In the genomic region with DNA sequence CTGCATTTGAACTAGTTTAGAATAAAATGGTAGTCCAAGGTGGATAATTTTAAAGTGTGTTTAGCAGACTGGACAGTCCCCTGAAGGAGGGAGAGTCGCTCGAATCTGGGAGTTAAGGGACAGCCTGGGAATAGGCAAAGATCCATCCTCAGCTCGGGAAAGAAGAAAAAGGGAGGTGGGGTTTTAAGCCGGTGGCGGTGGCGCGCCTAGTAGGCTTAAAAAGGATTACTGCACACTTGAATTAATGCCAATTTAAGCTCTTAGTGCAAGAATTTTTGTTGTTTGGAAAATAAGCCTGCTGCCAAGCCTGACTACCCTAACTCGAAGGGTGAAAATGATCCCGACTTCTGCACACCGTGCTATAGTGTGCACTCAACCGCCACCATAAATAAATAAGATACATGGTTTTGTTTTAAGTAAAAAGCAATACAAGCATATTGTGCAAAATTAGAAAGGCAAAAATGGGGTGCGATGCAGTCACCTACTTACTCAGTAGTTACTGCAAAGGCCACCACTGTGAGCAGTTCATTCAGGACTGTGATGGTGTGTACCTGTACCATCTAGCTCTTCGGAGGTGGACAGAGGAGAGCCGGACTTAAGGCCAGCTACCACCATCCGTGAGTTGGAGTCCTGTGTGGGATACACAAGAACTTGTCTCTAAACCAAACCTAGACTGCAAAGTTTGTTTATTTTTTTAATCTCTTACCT, we compare ENCODE assay signal across 8 mouse cellular contexts. TPM values are rescaled to one million over a fixed set of nuclear protein-coding genes. Genes with fewer than 3 reads are reported as not detected.
A peak's percentile ranks its signal among the peaks of the same experiment; 100 is the strongest.
DNase-seq lines count a peak whose midpoint lies in the region; ATAC-seq and TF ChIP-seq lines count a peak whose summit lies in the region.

No protein-coding gene starts in this region.

- peak overlapping the region; percentile 88 for H3K4me2 ChIP-seq in forebrain, embryonic 11.5 days (ENCODE audit: low read depth, low read length, severe bottlenecking)
- peak overlapping the region; percentile 97 for H3K4me2 ChIP-seq in intestine, embryonic 15.5 days (replicated peaks)

- H3K27ac ChIP-seq in liver, adult 2 months (replicated peaks; ENCODE audit: insufficient read depth, low read depth, low read length): peak overlapping the region; percentile 94
- peak overlapping the region; percentile 80 for H3K27ac ChIP-seq in forebrain, embryonic 11.5 days (ENCODE audit: low read depth, low read length)
- peak overlapping the region; percentile 94; the same call in 1 of the 2 replicates for H3K27ac ChIP-seq in intestine, embryonic 15.5 days
- peak overlapping the region; percentile 78 for H3K27ac ChIP-seq in macrophage

- peaks cover 31% of the 10 kb centered on the region for H3K79me2 ChIP-seq in liver, adult 2 months (ENCODE audit: control insufficient read depth, insufficient read depth, low read length)
- H3K79me2 ChIP-seq in macrophage (ENCODE audit: inconsistent target): peaks cover 68% of the 10 kb centered on the region

- H3K4me1 ChIP-seq in liver, adult 2 months (ENCODE audit: control insufficient read depth, insufficient read depth, low read length): peaks cover 42% of the 10 kb centered on the region
- H3K4me1 ChIP-seq in forebrain, embryonic 11.5 days (replicated peaks; ENCODE audit: control insufficient read depth, insufficient read depth, low read length): peaks cover 20% of the 10 kb centered on the region; the same call in 1 of the 2 replicates
- H3K4me1 ChIP-seq in intestine, embryonic 15.5 days (replicated peaks): peaks cover 41% of the 10 kb centered on the region

- peaks cover 3% of the 10 kb centered on the region; the same call in 1 of the 2 replicates for H3K36me3 ChIP-seq in liver, adult 2 months (ENCODE audit: control insufficient read depth, insufficient read depth, low read length)
- H3K36me3 ChIP-seq in forebrain, embryonic 11.5 days (ENCODE audit: control insufficient read depth, insufficient read depth, low read length): no peaks in the 10 kb centered on the region
- no peaks in the 10 kb centered on the region for H3K36me3 ChIP-seq in intestine, embryonic 15.5 days
- no peaks in the 10 kb centered on the region for H3K36me3 ChIP-seq in macrophage (ENCODE audit: inconsistent target)

- intact Hi-C loops in left cerebral cortex, postnatal 14 days (cut with DNase I): no loop called here

- no peak for ATAC-seq in forebrain, embryonic 11.5 days (replicated peaks; ENCODE audit: low FRiP score)
- ATAC-seq in intestine, embryonic 15.5 days: no peak; the same call in 1 of the 2 replicates

- no peak for TF ChIP-seq POLR2A in liver, adult 2 months (IDR thresholded peaks at IDR 0.05; ENCODE audit: extremely low read depth, insufficient read depth, low read length)

- TF ChIP-seq CTCF in liver, adult 2 months (IDR thresholded peaks at IDR 0.05; ENCODE audit: low read depth, low read length): no peak

- H3K4me3 ChIP-seq in liver, adult 2 months (ENCODE audit: insufficient read depth, low read depth, low read length): peak overlapping the region; percentile 49
- H3K4me3 ChIP-seq in forebrain, embryonic 11.5 days (ENCODE audit: low read depth, low read length): peak overlapping the region; percentile 49
- H3K4me3 ChIP-seq in intestine, embryonic 15.5 days (replicated peaks): peak overlapping the region; percentile 63
- peak overlapping the region; percentile 24 for H3K4me3 ChIP-seq in macrophage (ENCODE audit: inconsistent target)

- DNase-seq in liver, adult 2 months (ENCODE audit: extremely low read depth, low read depth, low spot score): peak; percentile 75
- DNase-seq in liver: no peak
- DNase-seq in forebrain, embryonic 11.5 days (ENCODE audit: low spot score): no peak
- DNase-seq in left cerebral cortex, postnatal 14 days (ENCODE audit: low spot score in 2 of 2): no peak
- DNase-seq in left cerebral cortex, adult 9 months (ENCODE audit: low spot score in 2 of 2): no peak
- no peak for DNase-seq in urinary bladder, adult 2 months (ENCODE audit: low spot score)

- no peaks in the 10 kb centered on the region for H3K27me3 ChIP-seq in liver, adult 2 months (ENCODE audit: control insufficient read depth, insufficient read depth, low read length)
- H3K27me3 ChIP-seq in forebrain, embryonic 11.5 days (ENCODE audit: control insufficient read depth, insufficient read depth, low read length): peaks cover 23% of the 10 kb centered on the region
- no peaks in the 10 kb centered on the region for H3K27me3 ChIP-seq in intestine, embryonic 15.5 days (replicated peaks)

- no peaks in the 10 kb centered on the region for H3K9me3 ChIP-seq in forebrain, embryonic 11.5 days (ENCODE audit: control insufficient read depth, low read length)
- no peaks in the 10 kb centered on the region for H3K9me3 ChIP-seq in intestine, embryonic 15.5 days

- WGBS in liver, adult 2 months: 8% methylated on average over 15 of the region's 15 CpGs
- 24% methylated on average over 15 of the region's 15 CpGs for WGBS in forebrain, embryonic 11.5 days
- 30% methylated on average over 15 of the region's 15 CpGs for WGBS in intestine, embryonic 15.5 days
- WGBS in macrophage (ENCODE audit: missing documents): 36% methylated on average over 15 of the region's 15 CpGs

- peak overlapping the region; percentile 76 for H3K9ac ChIP-seq in liver, adult 2 months (ENCODE audit: low read depth, low read length)
- H3K9ac ChIP-seq in forebrain, embryonic 11.5 days (ENCODE audit: low read length): peak overlapping the region; percentile 32; the same call in 1 of the 2 replicates
- no peak overlapping the region for H3K9ac ChIP-seq in intestine, embryonic 15.5 days

RNA-seq across cellular contexts. Expression of gene Cpt1a, which starts 3.8 kb away (rescaled TPM):
- total RNA-seq in liver, adult 2 months (2014; rRNA removed): 162 and 234 TPM in 2 replicates
- 182 and 211 TPM in 2 replicates for polyA plus RNA-seq in liver, adult 2 months (2012; rRNA removed)
- polyA plus RNA-seq in forebrain, embryonic 11.5 days (2014; fragmentation: Nextera tagmentation; extraction: Ambion mirVana): 10.0 and 10.4 TPM in 2 replicates
- polyA plus RNA-seq in intestine, embryonic 15.5 days (2015; fragmentation: Nextera tagmentation; extraction: Ambion mirVana): 30.8 and 31.8 TPM in 2 replicates
- total RNA-seq in macrophage (2018; cell fraction: chromatin; rRNA removed): 10 to 100 TPM in 24 of 26 experiments, 1 to 10 TPM in 2; 8.6 to 87.1 (median 48.0) TPM
- total RNA-seq in macrophage (2018; cell fraction: cytosol; rRNA removed): 100 to 1,000 TPM in 1 of 26 experiments, 10 to 100 TPM in 25; 54.2 to 105 (median 76.0) TPM
- total RNA-seq in macrophage (2018; cell fraction: nucleus; rRNA removed): 10 to 100 TPM; 30.6 to 80.4 (median 49.2) TPM
- 64.9 to 112 TPM (median 73.6 TPM) in 3 replicates for polyA plus RNA-seq in macrophage (2018)
- total RNA-seq in left cerebral cortex, postnatal 14 days (2021): 10 to 100 TPM; 29.8 to 32.2 TPM
- 61.6 and 67.1 TPM in 2 replicates for polyA plus RNA-seq in urinary bladder, adult 2 months (2012; rRNA removed)

RNA-seq across cellular contexts. Expression of gene Ighmbp2, which starts 43.1 kb away (rescaled TPM):
- total RNA-seq in liver, adult 2 months (2014; rRNA removed): 1.7 and 1.8 TPM in 2 replicates
- 2.4 and 3.9 TPM in 2 replicates for polyA plus RNA-seq in liver, adult 2 months (2012; rRNA removed)
- polyA plus RNA-seq in forebrain, embryonic 11.5 days (2014; fragmentation: Nextera tagmentation; extraction: Ambion mirVana): 9.4 and 10.1 TPM in 2 replicates
- 7.7 and 8.8 TPM in 2 replicates for polyA plus RNA-seq in intestine, embryonic 15.5 days (2015; fragmentation: Nextera tagmentation; extraction: Ambion mirVana)
- total RNA-seq in macrophage (2018; cell fraction: chromatin; rRNA removed): 10 to 100 TPM in 16 of 26 experiments, 1 to 10 TPM in 10; 3.6 to 23.4 (median 13.9) TPM
- 1 to 10 TPM; 1.2 to 4.8 (median 3.3) TPM for total RNA-seq in macrophage (2018; cell fraction: cytosol; rRNA removed)
- 10 to 100 TPM in 7 of 26 experiments, 1 to 10 TPM in 19; 2.4 to 13.9 (median 8.6) TPM for total RNA-seq in macrophage (2018; cell fraction: nucleus; rRNA removed)
- polyA plus RNA-seq in macrophage (2018): 3.1 to 3.7 TPM (median 3.2 TPM) in 3 replicates
- 10 to 100 TPM; 10.3 to 11.1 TPM for total RNA-seq in left cerebral cortex, postnatal 14 days (2021)
- polyA plus RNA-seq in urinary bladder, adult 2 months (2012; rRNA removed): 5.8 and 7.0 TPM in 2 replicates

RNA-seq across cellular contexts. Expression of gene Mrpl21, which starts 43.2 kb away (rescaled TPM):
- total RNA-seq in liver, adult 2 months (2014; rRNA removed): 35.2 and 41.1 TPM in 2 replicates
- polyA plus RNA-seq in liver, adult 2 months (2012; rRNA removed): 45.2 and 46.8 TPM in 2 replicates
- 122 and 131 TPM in 2 replicates for polyA plus RNA-seq in forebrain, embryonic 11.5 days (2014; fragmentation: Nextera tagmentation; extraction: Ambion mirVana)
- polyA plus RNA-seq in intestine, embryonic 15.5 days (2015; fragmentation: Nextera tagmentation; extraction: Ambion mirVana): 127 and 138 TPM in 2 replicates
- total RNA-seq in macrophage (2018; cell fraction: chromatin; rRNA removed): 10 to 100 TPM in 23 of 26 experiments, 1 to 10 TPM in 3; 3.6 to 30.6 (median 19.2) TPM
- total RNA-seq in macrophage (2018; cell fraction: cytosol; rRNA removed): 10 to 100 TPM; 32.8 to 58.2 (median 44.7) TPM
- 10 to 100 TPM in 23 of 26 experiments, 1 to 10 TPM in 3; 8.7 to 34.1 (median 17.1) TPM for total RNA-seq in macrophage (2018; cell fraction: nucleus; rRNA removed)
- 39.8 to 73.7 TPM (median 41.2 TPM) in 3 replicates for polyA plus RNA-seq in macrophage (2018)
- total RNA-seq in left cerebral cortex, postnatal 14 days (2021): 10 to 100 TPM; 56.7 to 60.2 TPM
- 43.3 and 55.7 TPM in 2 replicates for polyA plus RNA-seq in urinary bladder, adult 2 months (2012; rRNA removed)
